Mouse (Mus musculus) heart, embryonic 14.5 days (tissue): ENCODE results near the gene Clspn. TPM values are rescaled to one million over a fixed set of nuclear protein-coding genes. Genes with fewer than 3 reads are reported as not detected.

Source experiments
- ATAC-seq: fragments of 200-750 bp; cut with Nextera tagmentation; 2 replicates; pipeline ENCODE4 v1.8.0; 2017; ENCODE audit warnings: low read depth, moderate TSS enrichment; ENCODE audit not compliant: insufficient number of reproducible peaks, insufficient read depth, low FRiP score
- H3K27ac ChIP-seq, 2 experiments: fragments of 200-500 bp in 1 of 2; fragments of 300-500 bp in 1 of 2; sonication (generic) in 1 of 2; replicated peaks in 1 of 2; 2 replicates each; pipeline ENCODE4 v1.5.1; 2012 to 2014; ENCODE audit warnings: low read depth in 2 of 2, low read length in 2 of 2, control low read depth in 1 of 2, mild to moderate bottlenecking in 1 of 2, mixed read lengths in 1 of 2; ENCODE audit not compliant: control insufficient read depth in 1 of 2, insufficient read depth in 1 of 2
- H3K27me3 ChIP-seq: fragments of 300-500 bp; sonication (generic); 2 replicates; pipeline ENCODE4 v1.6.1; 2014; ENCODE audit warnings: mild to moderate bottlenecking, low read length, control low read depth; ENCODE audit not compliant: control insufficient read depth, insufficient read depth
- H3K36me3 ChIP-seq: fragments of 300-500 bp; sonication (generic); 2 replicates; pipeline ENCODE4 v1.6.1; 2014; ENCODE audit warnings: mild to moderate bottlenecking, control low read depth, low read length, mixed read lengths; ENCODE audit not compliant: control insufficient read depth, insufficient read depth
- H3K4me1 ChIP-seq, 2 experiments: fragments of 200-500 bp in 1 of 2; fragments of 300-500 bp in 1 of 2; sonication (generic) in 1 of 2; 2 replicates each; pipeline ENCODE4 v1.6.1; 2012 to 2014; ENCODE audit warnings: low read length in 2 of 2, control low read depth in 1 of 2, mixed read lengths in 1 of 2; ENCODE audit not compliant: control insufficient read depth in 2 of 2, insufficient read depth in 2 of 2
- H3K4me2 ChIP-seq: fragments of 300-500 bp; sonication (generic); 2 replicates; pipeline ENCODE4 v1.6.1; 2014; ENCODE audit warnings: mild to moderate bottlenecking, low read length
- H3K4me3 ChIP-seq, 2 experiments: fragments of 200-500 bp in 1 of 2; fragments of 300-500 bp in 1 of 2; sonication (generic) in 1 of 2; 2 replicates each; pipeline ENCODE4 v1.5.1; 2012 to 2014; ENCODE audit warnings: low read length in 2 of 2, mild to moderate bottlenecking in 2 of 2, control low read depth in 1 of 2, low read depth in 1 of 2, moderate library complexity in 1 of 2; ENCODE audit not compliant: control insufficient read depth in 1 of 2, insufficient read depth in 1 of 2
- H3K9ac ChIP-seq: fragments of 300-500 bp; sonication (generic); 2 replicates; pipeline ENCODE4 v1.6.1; 2014; ENCODE audit warnings: mild to moderate bottlenecking, low read length
- H3K9me3 ChIP-seq: fragments of 300-500 bp; sonication (generic); 2 replicates; pipeline ENCODE4 v1.6.1; 2016; ENCODE audit warnings: low read length, control low read depth; ENCODE audit not compliant: control insufficient read depth
- WGBS: fragments of 180-500 bp; shearing (Covaris S2); extraction: QIAGEN DNeasy Blood & Tissue Kit; methylation state at CpG from one replicate; pipeline ENCODE4 v1.1.7; 2014; 5-methylcytosine and 5-hydroxymethylcytosine counted together
- polyA plus RNA-seq: library from polyadenylated mRNA; unstranded; fragments of >200 nt; fragmentation: Nextera tagmentation; extraction: Ambion mirVana; gene quantifications from 2 replicates; pipeline ENCODE4 v1.2.1, GENCODE M21; 2014

Gene Clspn
- polyA plus RNA-seq, 1 experiment from 2014 or later, result 21.2 TPM

GRCm38 (mm10) chr4:126567243-126567642, 10.5 kb downstream of the Clspn start:
- Histone ChIP-seq H3K4me3 (no peak overlapping the region), H3K27ac (no peak overlapping the region), H3K27me3 (no peaks in the 10 kb centered on the region), H3K9ac (no peak overlapping the region), H3K9me3 (no peaks in the 10 kb centered on the region), H3K4me2 (no peak overlapping the region), H3K36me3 (peaks cover 98% of the 10 kb centered on the region), H3K4me1 (no peaks in the 10 kb centered on the region)
- WGBS, result 89% methylated on average over 4 of the region's 4 CpGs
- ATAC-seq, result no peak

DNA sequence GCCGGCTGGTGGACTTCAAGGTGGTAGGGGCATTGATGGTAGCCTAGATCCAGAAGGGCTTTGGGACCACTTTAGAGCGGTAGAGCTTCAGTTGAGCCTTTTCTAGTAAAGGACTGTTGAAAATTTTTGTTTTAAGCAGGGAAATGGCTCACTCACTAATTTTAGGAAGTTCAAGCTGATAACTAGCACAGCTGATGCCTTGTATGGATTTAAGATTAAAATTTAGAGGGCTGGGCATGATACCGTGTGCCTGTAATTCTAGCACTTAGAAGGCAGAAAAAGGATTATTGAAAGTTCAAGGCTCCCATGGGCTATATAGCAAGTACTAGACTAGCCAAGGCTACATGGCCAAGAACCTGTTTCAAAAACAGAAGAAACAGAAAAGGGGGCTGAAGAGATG, 13.0 kb downstream of the Clspn start:
- WGBS, result 93% methylated on average over 3 of the region's 3 CpGs

GRCm38 (mm10) chr4:126576281-126576680, 19.5 kb downstream of the Clspn start:
- WGBS, result 93% methylated on average over 5 of the region's 5 CpGs
- H3K9me3 ChIP-seq, result no peaks in the 10 kb centered on the region
- no peaks in the 10 kb centered on the region for H3K4me1 ChIP-seq
- no peak overlapping the region for H3K4me2 ChIP-seq
- no peak overlapping the region for H3K9ac ChIP-seq
- H3K36me3 ChIP-seq, result peaks cover 100% of the 10 kb centered on the region
- H3K4me3 ChIP-seq, result no peak overlapping the region
- H3K27me3 ChIP-seq, result no peaks in the 10 kb centered on the region
- no peak for ATAC-seq
- H3K27ac ChIP-seq, result no peak overlapping the region

More for the DNA sequence above, 13.0 kb downstream of the Clspn start:
- no peaks in the 10 kb centered on the region for H3K9me3 ChIP-seq
- H3K27me3 ChIP-seq, result no peaks in the 10 kb centered on the region
- H3K4me3 ChIP-seq, result no peak overlapping the region
- H3K36me3 ChIP-seq, result peaks cover 98% of the 10 kb centered on the region
- no peak overlapping the region for H3K9ac ChIP-seq
- H3K4me2 ChIP-seq, result no peak overlapping the region
- no peak for ATAC-seq
- H3K27ac ChIP-seq, result no peak overlapping the region
- no peaks in the 10 kb centered on the region for H3K4me1 ChIP-seq

DNA sequence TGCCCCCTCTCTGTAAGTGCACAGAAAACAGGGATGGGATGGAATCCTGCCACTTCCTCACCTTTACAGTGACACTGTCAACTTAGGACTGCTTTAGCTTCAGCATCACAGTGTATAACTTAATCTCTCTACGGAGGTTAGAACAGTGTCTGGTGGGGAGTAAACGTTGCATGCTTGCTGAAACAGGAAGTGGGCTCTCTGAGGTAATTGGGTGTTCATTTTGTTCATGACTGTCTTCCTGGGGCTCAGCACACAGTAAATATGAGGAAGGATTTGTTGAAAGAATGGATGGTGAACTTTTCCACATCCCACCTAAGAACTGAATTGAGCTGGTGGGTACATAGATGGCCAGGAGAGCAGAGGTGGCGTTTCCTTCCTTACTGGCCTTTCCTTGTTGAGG, 21.2 kb downstream of the Clspn start:
- Histone ChIP-seq H3K9ac (no peak overlapping the region), H3K27me3 (no peaks in the 10 kb centered on the region), H3K4me2 (no peak overlapping the region), H3K36me3 (peaks cover 98% of the 10 kb centered on the region), H3K27ac (no peak overlapping the region), H3K9me3 (no peaks in the 10 kb centered on the region), H3K4me1 (no peaks in the 10 kb centered on the region), H3K4me3 (no peak overlapping the region)
- ATAC-seq, result no peak
- WGBS, result 87% methylated on average over 3 of the region's 3 CpGs

GRCm38 (mm10) chr4:126579077-126579476, 22.3 kb downstream of the Clspn start:
- Histone ChIP-seq H3K27me3 (no peaks in the 10 kb centered on the region), H3K4me1 (no peaks in the 10 kb centered on the region), H3K36me3 (peaks cover 95% of the 10 kb centered on the region), H3K9ac (no peak overlapping the region), H3K4me2 (no peak overlapping the region), H3K27ac (no peak overlapping the region), H3K9me3 (no peaks in the 10 kb centered on the region), H3K4me3 (no peak overlapping the region)
- ATAC-seq, result no peak
- 87% methylated on average over 2 of the region's 2 CpGs for WGBS

GRCm38 (mm10) chr4:126585739-126586138, 29.0 kb downstream of the Clspn start:
- Histone ChIP-seq H3K36me3 (peaks cover 74% of the 10 kb centered on the region), H3K27me3 (no peaks in the 10 kb centered on the region), H3K9me3 (no peaks in the 10 kb centered on the region), H3K9ac (no peak overlapping the region), H3K4me2 (no peak overlapping the region), H3K4me3 (no peak overlapping the region), H3K27ac (no peak overlapping the region), H3K4me1 (no peaks in the 10 kb centered on the region)
- ATAC-seq, result no peak
- WGBS, result 96% methylated on average over 13 of the region's 13 CpGs

GRCm38 (mm10) chr4:126592039-126592438, 35.3 kb downstream of the Clspn start:
- Histone ChIP-seq H3K4me3 (no peak overlapping the region), H3K4me2 (no peak overlapping the region), H3K9me3 (no peaks in the 10 kb centered on the region), H3K9ac (no peak overlapping the region), H3K27me3 (no peaks in the 10 kb centered on the region), H3K27ac (no peak overlapping the region), H3K4me1 (no peaks in the 10 kb centered on the region), H3K36me3 (peaks cover 58% of the 10 kb centered on the region)
- ATAC-seq, result no peak
- 89% methylated on average over 6 of the region's 6 CpGs for WGBS

- no peak for ATAC-seq
- H3K27me3 ChIP-seq, result no peaks in the 10 kb centered on the region; the same call in 1 of the 2 replicates
- H3K9me3 ChIP-seq, result no peaks in the 10 kb centered on the region
- H3K4me2 ChIP-seq, result no peak overlapping the region
- no peak overlapping the region for H3K27ac ChIP-seq
- no peak overlapping the region for H3K4me3 ChIP-seq
- H3K4me1 ChIP-seq, result peaks cover 6 to 10% of the 10 kb centered on the region in 2 experiments; a peak in 3 of 4 replicates
- H3K36me3 ChIP-seq, result no peaks in the 10 kb centered on the region
- 31% methylated on average over 8 of the region's 8 CpGs for WGBS
- no peak overlapping the region for H3K9ac ChIP-seq
Measured at GRCm38 (mm10) chr4:126599971-126600754, 43.4 kb downstream of the Clspn start.
